Mouse (Mus musculus) thymus, postnatal 14 days (tissue): ENCODE data around the gene Osgep.
"Not testable (repeated sequence)": the region's sequence is repeated elsewhere in the genome, so short reads cannot be mapped to it uniquely, and the experiment has no call there.

Experiments
- DNase-seq: peaks from one replicate; pipeline ENCODE4 v3.0.0; 2021

Gene Osgep

GRCm38 (mm10) chr14:50875591-50876230 lies 49.0 kb downstream of the Osgep start:
- no peak for DNase-seq

- DNase-seq = no peak
Measured at GRCm38 (mm10) chr14:50875175-50875574, 49.5 kb downstream of the Osgep start.

- DNase-seq = no peak
Measured at GRCm38 (mm10) chr14:50871284-50871683, 53.4 kb downstream of the Osgep start.

- DNase-seq = no peak
Measured at GRCm38 (mm10) chr14:50870805-50871143, 53.9 kb downstream of the Osgep start.

- peak; percentile 62 for DNase-seq
Measured at GRCm38 (mm10) chr14:50869889-50870804, 54.5 kb downstream of the Osgep start, which contains the start of gene Tep1. Tep1 (minus strand) TSS chr14:50870560.

GRCm38 (mm10) chr14:50868656-50869055 lies 56.0 kb downstream of the Osgep start:
- no peak for DNase-seq

- no peak for DNase-seq
Measured at GRCm38 (mm10) chr14:50868211-50868610, 56.5 kb downstream of the Osgep start.

- DNase-seq = no peak
Measured at GRCm38 (mm10) chr14:50866966-50867365, 57.7 kb downstream of the Osgep start.

- not testable (repeated sequence) for DNase-seq
Measured at GRCm38 (mm10) chr14:50865005-50865404, 59.7 kb downstream of the Osgep start.

- no peak for DNase-seq
Measured at GRCm38 (mm10) chr14:50862641-50863040, 62.1 kb downstream of the Osgep start.
